Mouse (Mus musculus) lung, postnatal 0 days (tissue): ENCODE results near the gene Lzts2.

Experiments used
- CTCF ChIP-seq: IDR thresholded peaks from 2 replicates; pipeline ENCODE4 v1.5.1; 2016; ENCODE audit warnings: antibody characterized with exemption, mild to moderate bottlenecking
- EP300 ChIP-seq: IDR thresholded peaks from 2 replicates; pipeline ENCODE4 v1.6.1; 2016; ENCODE audit warnings: antibody characterized with exemption, mild to moderate bottlenecking, control low read depth

- no peak for TF ChIP-seq EP300
- no peak for TF ChIP-seq CTCF
These were observed 3.6 kb upstream of the Lzts2 start for GRCm38 (mm10) chr19:45010646-45011045.
